Mouse (Mus musculus) T-cell, adult 2 months (primary cell): ENCODE measurements around the gene Vpreb3.
"Not testable (repeated sequence)": the region's sequence is repeated elsewhere in the genome, so short reads cannot be mapped to it uniquely, and the experiment has no call there.

Experiments
- DNase-seq: peaks from one replicate; pipeline ENCODE4 v3.0.0; 2022; ENCODE audit warnings: low spot score

The Vpreb3 gene

DNA sequence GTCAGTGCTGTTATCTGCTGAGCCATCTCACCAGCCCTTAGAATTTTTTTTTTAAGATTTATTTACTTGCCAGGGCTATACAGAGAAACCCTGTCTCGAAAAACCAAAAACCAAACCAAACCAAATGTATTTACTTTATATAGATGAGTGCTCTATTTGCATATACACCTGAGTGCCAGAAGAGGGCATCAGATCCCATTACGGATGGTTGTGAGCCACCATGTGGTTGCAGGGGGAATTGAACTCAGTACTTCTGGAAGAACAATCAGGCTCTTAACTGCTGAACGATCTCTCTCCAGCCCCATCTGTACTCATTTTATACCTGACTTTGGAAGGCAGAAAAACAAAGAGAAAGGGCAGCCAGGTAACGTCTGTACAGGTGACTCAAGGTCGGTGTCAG is 32.4 kb downstream of the Vpreb3 start:
- DNase-seq = peak; percentile 60

GRCm38 (mm10) chr10:75978119-75978834 is 35.4 kb downstream of the Vpreb3 start:
- DNase-seq = no peak

DNA sequence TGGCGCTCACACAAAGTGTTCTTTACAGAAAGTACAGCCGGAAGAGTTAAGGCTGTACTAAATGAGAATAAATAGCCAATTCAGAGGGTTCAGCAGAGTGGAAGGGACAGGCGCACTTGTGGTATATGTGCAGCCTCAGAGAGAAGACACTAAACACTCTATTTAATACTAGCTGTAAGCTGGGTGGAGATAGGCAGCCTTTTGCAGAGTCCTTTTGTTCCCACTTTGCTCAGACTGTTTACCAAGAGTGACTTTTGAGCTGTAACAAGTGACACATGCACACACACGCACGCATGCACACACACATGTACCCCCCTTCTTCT is 35.9 kb downstream of the Vpreb3 start:
- DNase-seq = no peak

GRCm38 (mm10) chr10:75979432-75979831 is 36.6 kb downstream of the Vpreb3 start:
- DNase-seq = no peak

- no peak for DNase-seq
Measured at GRCm38 (mm10) chr10:75990430-75991042, 47.7 kb downstream of the Vpreb3 start.

- no peak for DNase-seq
Measured at GRCm38 (mm10) chr10:75993616-75994240, 50.9 kb downstream of the Vpreb3 start.

GRCm38 (mm10) chr10:75994531-75995210 is 51.8 kb downstream of the Vpreb3 start:
- not testable (repeated sequence) for DNase-seq

GRCm38 (mm10) chr10:75995463-75995862 is 52.6 kb downstream of the Vpreb3 start:
- DNase-seq = no peak

- DNase-seq = no peak
Measured at GRCm38 (mm10) chr10:75996315-75996714, 53.5 kb downstream of the Vpreb3 start.
